In genomic region chr6:87219061-87219992, GRCm38 (mm10) we compare ENCODE assay signal across 16 mouse cellular contexts.
DNase-seq lines count a peak whose midpoint lies in the region; ATAC-seq and TF ChIP-seq lines count a peak whose summit lies in the region.
"Had no signal": no experiment of that assay in that cellular context is flagged by ENCODE, and none has a peak within 500 bp of the region (broad histone marks: within the 10 kb centered on the region; RNA-seq: fewer than 3 reads in every experiment).

No protein-coding gene starts in this region.

- no peak for TF ChIP-seq POLR2A in kidney, adult 2 months (IDR thresholded peaks at IDR 0.05; ENCODE audit: low read depth, low read length)

- no peak overlapping the region; the same call in 1 of the 2 replicates for H3K27ac ChIP-seq in kidney, embryonic 14.5 days (ENCODE audit: low read depth, low read length)
- H3K27ac ChIP-seq in kidney, adult 2 months (ENCODE audit: insufficient read depth, low read depth, low read length) = no peak overlapping the region
- no peak overlapping the region for H3K27ac ChIP-seq in neural tube, embryonic 12.5 days
- H3K27ac ChIP-seq in limb, embryonic 11.5 days (replicated peaks; ENCODE audit: low read depth, low read length) = peak overlapping the region; percentile 75
- peak overlapping the region; percentile 30; the same call in 1 of the 2 replicates for H3K27ac ChIP-seq in neural tube, embryonic 15.5 days (replicated peaks)
- H3K27ac ChIP-seq: hindbrain, embryonic 10.5 days; midbrain, embryonic 12.5 days had no signal

- H3K9ac ChIP-seq in kidney, embryonic 14.5 days (ENCODE audit: low read depth, low read length) = no peak overlapping the region
- no peak overlapping the region for H3K9ac ChIP-seq in neural tube, embryonic 12.5 days
- peak overlapping the region; percentile 1; the same call in 1 of the 2 replicates for H3K9ac ChIP-seq in limb, embryonic 11.5 days (ENCODE audit: low read length)
- no peak overlapping the region for H3K9ac ChIP-seq in neural tube, embryonic 15.5 days (replicated peaks)
- H3K9ac ChIP-seq: forebrain, postnatal 0 days; lung, embryonic 14.5 days; midbrain, embryonic 12.5 days had no signal

- no peak overlapping the region for H3K4me2 ChIP-seq in kidney, embryonic 14.5 days (replicated peaks; ENCODE audit: low read depth, low read length)
- H3K4me2 ChIP-seq in neural tube, embryonic 12.5 days (replicated peaks) = no peak overlapping the region
- peak overlapping the region; percentile 32; the same call in 1 of the 2 replicates for H3K4me2 ChIP-seq in limb, embryonic 11.5 days (ENCODE audit: low read depth, severe bottlenecking)
- H3K4me2 ChIP-seq in neural tube, embryonic 15.5 days = no peak overlapping the region
- H3K4me2 ChIP-seq: lung, embryonic 14.5 days; midbrain, embryonic 12.5 days had no signal

- no peaks in the 10 kb centered on the region for H3K9me3 ChIP-seq in kidney, embryonic 14.5 days (ENCODE audit: control insufficient read depth, low read length)
- H3K9me3 ChIP-seq in neural tube, embryonic 12.5 days = no peaks in the 10 kb centered on the region
- no peaks in the 10 kb centered on the region for H3K9me3 ChIP-seq in limb, embryonic 11.5 days (ENCODE audit: control insufficient read depth, low read length)
- no peaks in the 10 kb centered on the region for H3K9me3 ChIP-seq in neural tube, embryonic 15.5 days (replicated peaks)
- H3K9me3 ChIP-seq: hindbrain, embryonic 10.5 days; midbrain, embryonic 12.5 days had no signal

- peaks cover 3% of the 10 kb centered on the region; the same call in 1 of the 2 replicates for H3K36me3 ChIP-seq in kidney, embryonic 14.5 days (ENCODE audit: control insufficient read depth, insufficient read depth, low read length)
- no peaks in the 10 kb centered on the region for H3K36me3 ChIP-seq in kidney, adult 2 months (ENCODE audit: control insufficient read depth, insufficient read depth, low read length)
- H3K36me3 ChIP-seq in neural tube, embryonic 12.5 days = no peaks in the 10 kb centered on the region
- no peaks in the 10 kb centered on the region for H3K36me3 ChIP-seq in limb, embryonic 11.5 days (ENCODE audit: control insufficient read depth, insufficient read depth, low read length)
- no peaks in the 10 kb centered on the region for H3K36me3 ChIP-seq in neural tube, embryonic 15.5 days

- no peaks in the 10 kb centered on the region for H3K27me3 ChIP-seq in kidney, embryonic 14.5 days (ENCODE audit: control insufficient read depth, insufficient read depth, low read length)
- no peaks in the 10 kb centered on the region for H3K27me3 ChIP-seq in kidney, adult 2 months (replicated peaks; ENCODE audit: control insufficient read depth, insufficient read depth, low read length)
- H3K27me3 ChIP-seq in neural tube, embryonic 12.5 days (replicated peaks) = no peaks in the 10 kb centered on the region
- H3K27me3 ChIP-seq in limb, embryonic 11.5 days (ENCODE audit: control insufficient read depth, insufficient read depth, low read length) = no peaks in the 10 kb centered on the region
- H3K27me3 ChIP-seq in neural tube, embryonic 15.5 days (replicated peaks) = no peaks in the 10 kb centered on the region
- H3K27me3 ChIP-seq: midbrain, embryonic 12.5 days had no signal

- WGBS in kidney, embryonic 14.5 days = 48% methylated on average over 13 of the region's 13 CpGs
- 57% methylated on average over 13 of the region's 13 CpGs for WGBS in kidney, adult 2 months
- 63% methylated on average over 13 of the region's 13 CpGs for WGBS in neural tube, embryonic 12.5 days
- 45% methylated on average over 13 of the region's 13 CpGs for WGBS in limb, embryonic 11.5 days
- 53% methylated on average over 13 of the region's 13 CpGs for WGBS in neural tube, embryonic 15.5 days

- ATAC-seq in kidney, embryonic 14.5 days (ENCODE audit: low FRiP score, low TSS enrichment) = peak; percentile 40; the same call in 1 of the 2 replicates
- ATAC-seq in neural tube, embryonic 12.5 days (ENCODE audit: low FRiP score, low read depth) = peak; percentile 37; the same call in 1 of the 2 replicates
- peak; percentile 83 for ATAC-seq in limb, embryonic 11.5 days (ENCODE audit: insufficient number of reproducible peaks, low FRiP score, low TSS enrichment, low read depth)
- ATAC-seq in neural tube, embryonic 15.5 days (ENCODE audit: low FRiP score) = peak; percentile 63
- ATAC-seq: forebrain, postnatal 0 days had no signal

- DNase-seq in kidney, adult 2 months = no peak
- DNase-seq in neural tube, embryonic 10.5 days (ENCODE audit: extremely low spot score, low spot score) = no peak
- peak; percentile 75 for DNase-seq in limb, embryonic 11.5 days (ENCODE audit: low spot score)
- no peak for DNase-seq in testis, postnatal 10 days (ENCODE audit: low spot score)
- no peak for DNase-seq in adrenal gland, postnatal 4 days (ENCODE audit: low spot score in 2 of 2)
- DNase-seq: adrenal gland, adult 8-10 months; cerebellum, adult 18-20 months; forebrain, postnatal 0 days; lung, embryonic 14.5 days; thymus, adult 2 months had no signal

- H3K4me3 ChIP-seq in kidney, embryonic 14.5 days (ENCODE audit: low read length) = no peak overlapping the region
- no peak overlapping the region for H3K4me3 ChIP-seq in kidney, adult 2 months (ENCODE audit: insufficient read depth, low read depth, low read length)
- H3K4me3 ChIP-seq in neural tube, embryonic 12.5 days = no peak overlapping the region
- no peak overlapping the region for H3K4me3 ChIP-seq in limb, embryonic 11.5 days (ENCODE audit: low read depth, low read length)
- no peak overlapping the region for H3K4me3 ChIP-seq in neural tube, embryonic 15.5 days (replicated peaks)
- H3K4me3 ChIP-seq: erythroblast, embryonic 14.5 days; hindbrain, embryonic 10.5 days; midbrain, embryonic 12.5 days had no signal

- H3K4me1 ChIP-seq in kidney, embryonic 14.5 days (ENCODE audit: control insufficient read depth, insufficient read depth, low read length) = peaks cover 15% of the 10 kb centered on the region; the same call in 1 of the 2 replicates
- H3K4me1 ChIP-seq in kidney, adult 2 months (ENCODE audit: control insufficient read depth, insufficient read depth, low read length) = no peaks in the 10 kb centered on the region
- peaks cover 6% of the 10 kb centered on the region for H3K4me1 ChIP-seq in neural tube, embryonic 12.5 days
- peaks cover 31% of the 10 kb centered on the region for H3K4me1 ChIP-seq in limb, embryonic 11.5 days (ENCODE audit: control insufficient read depth, insufficient read depth, low read length)
- H3K4me1 ChIP-seq in neural tube, embryonic 15.5 days = peaks cover 12% of the 10 kb centered on the region; the same call in 1 of the 2 replicates
- H3K4me1 ChIP-seq: midbrain, embryonic 12.5 days had no signal

- no peak for TF ChIP-seq CTCF in kidney, adult 2 months (conservative IDR thresholded peaks at IDR 0.05; ENCODE audit: insufficient read depth, insufficient read length, low read depth, low read length)

Comparison
In these comparisons a context has a peak if more than half of its experiments do, and no peak if none do; other contexts are left out.
1. H3K27ac ChIP-seq: peak in limb, embryonic 11.5 days (single experiment) and neural tube, embryonic 15.5 days (single experiment); none in kidney, embryonic 14.5 days (single experiment), kidney, adult 2 months (single experiment) and neural tube, embryonic 12.5 days (single experiment).
2. Peak in every context shown above with its lines, with median percentiles within 50 percentile points of each other: ATAC-seq.